Mouse (Mus musculus): ENCODE results near the gene Rbm5. TPM values are rescaled to one million over a fixed set of nuclear protein-coding genes. Genes with fewer than 3 reads are reported as not detected.

Gene Rbm5
- polyA plus RNA-seq, 1 experiment: 118 TPM

GRCm38 (mm10) chr9:107724796-107725195 is 46.0 kb downstream of the Rbm5 start:
- no peak for TF ChIP-seq CTCF (IDR thresholded peaks at IDR 0.05; ENCODE audit: control insufficient read depth, insufficient read depth, low read length)
- H3K4me1 ChIP-seq (ENCODE audit: control insufficient read depth, insufficient read depth, low read length): peaks cover 1% of the 10 kb centered on the region; the same call in 1 of the 2 replicates
- 94% methylated on average over 1 of the region's 1 CpGs for WGBS
- H3K27ac ChIP-seq (ENCODE audit: control insufficient read depth, insufficient read depth, low read depth, low read length, poor library complexity): no peak overlapping the region
- H3K4me3 ChIP-seq (replicated peaks; ENCODE audit: control insufficient read depth, low read depth, low read length): no peak overlapping the region

- TF ChIP-seq CTCF (IDR thresholded peaks at IDR 0.05; ENCODE audit: control insufficient read depth, insufficient read depth, low read length): no peak
- no peak for TF ChIP-seq POLR2A (IDR thresholded peaks at IDR 0.05; ENCODE audit: borderline replicate concordance, control insufficient read depth, low read depth, low read length)
- no peak overlapping the region for H3K4me3 ChIP-seq (replicated peaks; ENCODE audit: control insufficient read depth, low read depth, low read length)
- peaks cover 1% of the 10 kb centered on the region; the same call in 1 of the 2 replicates for H3K4me1 ChIP-seq (ENCODE audit: control insufficient read depth, insufficient read depth, low read length)
- under 1% methylated on average over 11 of the region's 11 CpGs for whole genome bisulfite sequencing
- no peak overlapping the region for H3K27ac ChIP-seq (ENCODE audit: control insufficient read depth, insufficient read depth, low read depth, low read length, poor library complexity)
Measured at GRCm38 (mm10) chr9:107723794-107724531, 46.8 kb downstream of the Rbm5 start.

- H3K4me3 ChIP-seq (replicated peaks; ENCODE audit: control insufficient read depth, low read depth, low read length): no peak overlapping the region
- TF ChIP-seq POLR2A (IDR thresholded peaks at IDR 0.05; ENCODE audit: borderline replicate concordance, control insufficient read depth, low read depth, low read length) (no peak), CTCF (IDR thresholded peaks at IDR 0.05; ENCODE audit: control insufficient read depth, insufficient read depth, low read length) (no peak)
- WGBS: 46% methylated on average over 6 of the region's 6 CpGs
- H3K4me1 ChIP-seq (ENCODE audit: control insufficient read depth, insufficient read depth, low read length): peaks cover 1% of the 10 kb centered on the region; the same call in 1 of the 2 replicates
- H3K27ac ChIP-seq (ENCODE audit: control insufficient read depth, insufficient read depth, low read depth, low read length, poor library complexity): no peak overlapping the region
Measured at GRCm38 (mm10) chr9:107723292-107723691, 47.5 kb downstream of the Rbm5 start.

DNA sequence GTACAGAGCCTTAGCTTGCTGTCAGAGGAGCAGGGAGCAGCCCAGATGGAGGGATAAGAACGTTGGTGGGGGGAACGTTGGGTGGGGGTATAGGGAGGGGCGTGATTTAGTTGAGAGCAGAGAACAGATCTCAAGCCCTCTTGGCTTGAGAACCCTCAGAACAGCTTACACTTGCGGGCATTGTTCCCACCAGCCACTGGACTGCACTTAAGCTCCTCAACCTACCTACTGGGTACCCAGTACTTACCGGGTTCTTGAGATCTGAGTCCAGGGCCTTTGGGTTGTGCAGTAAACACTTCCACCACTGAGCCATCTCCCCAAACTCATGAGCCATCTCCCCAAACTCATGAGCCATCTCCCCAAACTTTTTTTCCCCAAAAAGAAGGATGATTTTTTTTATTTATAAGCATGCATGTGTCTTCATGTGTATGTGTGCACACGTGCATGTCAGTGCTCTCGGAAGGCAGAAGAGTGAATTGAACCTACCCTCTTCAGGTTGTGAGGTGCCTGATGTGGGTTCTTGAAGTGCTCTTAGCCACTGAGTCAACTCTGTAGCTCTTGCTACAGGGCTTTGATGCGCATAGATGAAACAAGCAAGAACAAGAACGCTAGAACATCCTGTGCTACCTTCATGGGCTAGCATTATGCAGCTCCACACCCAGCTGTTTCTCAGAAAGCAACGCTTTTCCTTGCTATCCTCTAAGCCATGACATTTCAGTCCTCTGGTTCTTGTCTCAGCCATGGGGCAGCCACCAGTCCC is 51.8 kb downstream of the Rbm5 start:
- no peak overlapping the region for H3K27ac ChIP-seq (ENCODE audit: control insufficient read depth, insufficient read depth, low read depth, low read length, poor library complexity)
- H3K4me1 ChIP-seq (ENCODE audit: control insufficient read depth, insufficient read depth, low read length): no peaks in the 10 kb centered on the region
- TF ChIP-seq POLR2A (IDR thresholded peaks at IDR 0.05; ENCODE audit: borderline replicate concordance, control insufficient read depth, low read depth, low read length) (no peak), CTCF (IDR thresholded peaks at IDR 0.05; ENCODE audit: control insufficient read depth, insufficient read depth, low read length) (no peak)
- WGBS: 77% methylated on average over 10 of the region's 10 CpGs
- no peak overlapping the region for H3K4me3 ChIP-seq (replicated peaks; ENCODE audit: control insufficient read depth, low read depth, low read length)

- H3K4me1 ChIP-seq (ENCODE audit: control insufficient read depth, insufficient read depth, low read length): no peaks in the 10 kb centered on the region
- no peak for TF ChIP-seq CTCF (IDR thresholded peaks at IDR 0.05; ENCODE audit: control insufficient read depth, insufficient read depth, low read length)
- TF ChIP-seq POLR2A (IDR thresholded peaks at IDR 0.05; ENCODE audit: borderline replicate concordance, control insufficient read depth, low read depth, low read length): no peak
Measured at GRCm38 (mm10) chr9:107716951-107717350, 53.8 kb downstream of the Rbm5 start.

GRCm38 (mm10) chr9:107715632-107716031 is 55.2 kb downstream of the Rbm5 start:
- whole genome bisulfite sequencing: 64% methylated on average over 2 of the region's 2 CpGs
- Histone ChIP-seq H3K4me3 (replicated peaks; ENCODE audit: control insufficient read depth, low read depth, low read length) (no peak overlapping the region), H3K27ac (ENCODE audit: control insufficient read depth, insufficient read depth, low read depth, low read length, poor library complexity) (no peak overlapping the region), H3K4me1 (ENCODE audit: control insufficient read depth, insufficient read depth, low read length) (no peaks in the 10 kb centered on the region)
- TF ChIP-seq POLR2A (IDR thresholded peaks at IDR 0.05; ENCODE audit: borderline replicate concordance, control insufficient read depth, low read depth, low read length): no peak
- TF ChIP-seq CTCF (IDR thresholded peaks at IDR 0.05; ENCODE audit: control insufficient read depth, insufficient read depth, low read length): no peak

More at GRCm38 (mm10) chr9:107716951-107717350, 53.8 kb downstream of the Rbm5 start:
- H3K27ac ChIP-seq (ENCODE audit: control insufficient read depth, insufficient read depth, low read depth, low read length, poor library complexity): no peak overlapping the region
- H3K4me3 ChIP-seq (replicated peaks; ENCODE audit: control insufficient read depth, low read depth, low read length): no peak overlapping the region
- WGBS: 88% methylated on average over 6 of the region's 6 CpGs

DNA sequence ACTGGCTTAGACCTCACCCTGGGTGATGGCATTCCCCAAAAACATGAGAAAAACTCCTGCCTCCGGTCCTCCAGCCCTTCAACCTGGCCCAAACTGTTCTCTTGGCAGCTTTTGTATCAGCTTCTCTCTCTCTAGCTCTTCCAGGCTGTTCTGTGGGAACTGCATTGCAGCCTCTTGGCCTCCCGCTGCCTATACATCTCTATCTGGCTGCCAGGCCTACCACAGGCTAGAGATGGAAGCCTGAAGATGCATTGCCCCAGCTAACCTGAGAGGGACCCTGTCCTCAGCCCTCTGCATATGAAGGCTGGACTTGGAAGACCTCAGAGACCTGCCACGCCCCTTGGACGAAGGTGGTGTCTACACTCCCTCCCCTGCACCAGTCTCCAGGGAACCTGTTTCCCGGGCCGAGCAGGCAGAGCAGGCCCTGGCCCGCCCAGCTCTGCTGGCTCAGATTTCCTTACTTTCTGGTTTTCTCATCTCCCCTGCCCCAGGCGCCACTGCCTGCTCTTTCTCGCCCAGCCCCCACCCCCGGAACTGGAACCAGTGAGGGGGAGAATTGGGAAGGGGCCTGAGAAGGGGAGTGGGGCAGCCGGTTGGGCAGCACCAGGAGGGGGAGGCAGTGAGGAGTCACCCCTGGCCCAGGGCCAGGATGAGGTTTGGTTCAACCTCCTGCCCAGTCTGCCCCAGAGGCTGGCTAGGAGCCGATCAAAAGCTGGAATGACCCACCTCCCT is 56.4 kb downstream of the Rbm5 start:
- Histone ChIP-seq H3K27ac (ENCODE audit: control insufficient read depth, insufficient read depth, low read depth, low read length, poor library complexity) (no peak overlapping the region), H3K4me1 (ENCODE audit: control insufficient read depth, insufficient read depth, low read length) (no peaks in the 10 kb centered on the region), H3K4me3 (replicated peaks; ENCODE audit: control insufficient read depth, low read depth, low read length) (no peak overlapping the region)
- TF ChIP-seq POLR2A (IDR thresholded peaks at IDR 0.05; ENCODE audit: borderline replicate concordance, control insufficient read depth, low read depth, low read length) (no peak), CTCF (IDR thresholded peaks at IDR 0.05; ENCODE audit: control insufficient read depth, insufficient read depth, low read length) (no peak)
- 36% methylated on average over 12 of the region's 12 CpGs for WGBS

Data from bone marrow, adult 2 months (tissue).